Mouse (Mus musculus): ENCODE measurements around the gene Cryga. TPM values are rescaled to one million over a fixed set of nuclear protein-coding genes. Genes with fewer than 3 reads are reported as not detected.

The Cryga gene
- polyA plus RNA-seq, 1 experiment: not detected

DNA sequence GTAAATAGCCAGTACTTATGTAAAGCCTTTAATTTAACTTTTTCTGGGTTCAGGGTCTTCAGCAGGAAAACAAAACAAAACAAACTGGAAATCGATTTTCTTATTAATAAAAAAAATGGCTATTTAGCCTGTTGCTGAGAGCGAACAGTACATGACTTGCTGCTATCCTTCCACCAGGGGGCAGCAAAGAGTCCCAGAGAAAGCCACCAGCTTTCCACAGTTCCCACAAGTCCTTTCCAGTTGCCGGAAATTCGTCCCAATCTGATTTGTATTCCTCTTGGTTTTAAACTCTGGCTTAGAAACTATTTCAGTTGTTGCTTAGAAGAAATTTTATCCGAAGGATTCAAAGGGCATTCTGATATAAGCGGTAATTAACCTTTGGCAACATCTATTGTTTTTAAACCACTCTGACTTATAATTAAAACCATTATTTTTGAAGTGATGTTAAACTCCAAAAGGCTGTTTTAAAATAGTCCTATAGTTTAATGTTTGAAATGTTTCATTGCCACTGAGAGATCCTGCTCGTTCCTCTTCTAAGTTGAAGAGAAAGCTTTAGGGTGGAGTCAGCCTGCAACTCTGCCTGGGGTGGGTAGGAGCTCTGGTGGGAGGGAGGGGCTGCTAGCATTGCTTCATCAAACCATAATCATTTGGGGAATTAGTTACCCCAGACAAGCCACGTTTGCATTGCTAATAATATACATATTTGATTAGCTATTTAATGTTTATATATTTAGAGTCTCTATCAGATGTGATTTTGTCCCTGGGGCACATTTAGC, 9.0 kb upstream of the Cryga start:
- Histone ChIP-seq H3K4me3 (ENCODE audit: insufficient read depth, low read depth, low read length) (peak overlapping the region; percentile 8), H3K4me1 (ENCODE audit: control insufficient read depth, insufficient read depth, insufficient read length, low read length) (no peaks in the 10 kb centered on the region), H3K27ac (replicated peaks; ENCODE audit: low read depth, low read length) (peak overlapping the region; percentile 51)

DNA sequence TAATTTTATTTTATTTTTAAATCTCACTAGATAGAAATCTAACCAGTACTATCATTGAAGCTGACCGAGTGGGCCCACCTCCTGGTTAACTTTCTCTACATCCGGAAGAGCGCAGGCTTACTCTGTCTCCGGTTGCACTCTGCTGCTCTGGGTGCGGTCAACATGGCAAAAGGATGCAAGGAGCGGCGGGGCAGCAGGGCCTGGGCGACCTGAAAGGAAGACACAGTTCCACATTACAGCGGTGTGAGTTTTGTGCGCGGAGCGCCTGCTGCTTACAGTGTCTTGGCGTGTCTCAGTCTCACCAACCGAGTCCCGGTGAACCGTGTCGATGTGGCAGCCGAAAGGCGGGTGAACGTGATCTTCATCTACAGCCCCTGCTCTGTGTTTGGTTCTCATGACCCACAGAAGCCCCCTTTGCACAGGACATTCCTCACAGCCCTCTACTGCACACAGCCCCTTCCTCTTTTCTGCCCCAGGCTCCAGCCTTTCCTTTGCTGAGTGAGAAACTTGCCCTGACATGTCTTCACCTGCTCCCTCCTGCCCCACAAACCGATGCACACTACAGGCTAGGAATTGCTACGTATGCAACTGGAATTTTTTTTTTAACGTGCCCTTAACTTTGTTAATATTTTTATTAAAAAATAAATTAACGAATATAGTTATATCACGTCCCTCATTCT, 6.7 kb upstream of the Cryga start:
- Histone ChIP-seq H3K4me3 (ENCODE audit: insufficient read depth, low read depth, low read length) (no peak overlapping the region), H3K4me1 (ENCODE audit: control insufficient read depth, insufficient read depth, insufficient read length, low read length) (no peaks in the 10 kb centered on the region), H3K27ac (replicated peaks; ENCODE audit: low read depth, low read length) (no peak overlapping the region)

DNA sequence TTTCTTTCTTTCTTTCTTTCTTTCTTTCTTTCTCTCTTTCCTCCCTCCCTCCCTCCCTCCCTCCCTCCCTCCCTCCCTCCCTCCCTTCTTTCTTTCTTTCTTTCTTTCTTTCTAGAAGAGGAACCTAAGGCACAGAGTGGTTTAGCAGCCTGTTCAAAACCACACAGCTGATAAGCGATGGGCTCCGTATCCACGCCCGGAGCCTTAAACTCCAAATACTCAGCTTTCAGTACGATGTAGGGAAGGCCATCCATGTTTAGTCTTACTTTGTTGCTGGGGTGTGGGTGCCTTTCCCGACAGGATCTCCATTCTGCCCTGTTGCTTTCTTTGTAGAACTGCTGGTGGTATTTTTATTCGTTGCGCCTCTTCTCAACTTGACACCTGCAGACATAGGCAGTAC, 6.0 kb upstream of the Cryga start:
- Histone ChIP-seq H3K4me3 (ENCODE audit: insufficient read depth, low read depth, low read length) (no peak overlapping the region), H3K27ac (replicated peaks; ENCODE audit: low read depth, low read length) (no peak overlapping the region), H3K4me1 (ENCODE audit: control insufficient read depth, insufficient read depth, insufficient read length, low read length) (no peaks in the 10 kb centered on the region)

DNA sequence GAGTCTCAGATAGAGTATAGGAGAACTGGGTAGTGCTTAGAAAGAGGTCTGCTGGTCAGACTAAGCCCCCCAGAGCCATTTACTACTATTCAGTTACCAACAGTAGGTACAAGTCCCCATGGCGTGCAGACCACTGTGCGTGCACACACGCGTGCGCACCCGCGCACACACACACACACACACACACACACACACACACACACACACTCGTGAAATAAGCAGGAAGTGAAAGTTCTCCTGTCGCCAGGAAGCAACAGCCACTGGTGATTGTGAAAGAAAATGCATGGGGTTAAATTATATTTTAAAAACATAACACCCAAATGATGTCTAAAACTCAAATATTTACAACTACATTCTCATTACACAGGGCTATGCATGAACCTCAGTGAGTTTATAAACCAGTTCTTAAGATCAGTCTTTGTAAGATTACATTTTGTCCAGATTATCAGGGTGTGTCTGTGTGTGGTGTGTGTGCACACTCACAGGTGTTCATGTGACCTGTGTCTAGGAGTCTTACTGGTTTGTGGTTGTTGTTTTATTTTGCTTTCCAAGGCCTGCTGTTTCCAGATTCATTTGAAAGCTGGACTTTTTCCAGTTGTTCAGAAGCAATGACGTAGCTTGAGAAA, 4.6 kb upstream of the Cryga start:
- Histone ChIP-seq H3K27ac (replicated peaks; ENCODE audit: low read depth, low read length) (no peak overlapping the region), H3K4me3 (ENCODE audit: insufficient read depth, low read depth, low read length) (no peak overlapping the region), H3K4me1 (ENCODE audit: control insufficient read depth, insufficient read depth, insufficient read length, low read length) (no peaks in the 10 kb centered on the region)

DNA sequence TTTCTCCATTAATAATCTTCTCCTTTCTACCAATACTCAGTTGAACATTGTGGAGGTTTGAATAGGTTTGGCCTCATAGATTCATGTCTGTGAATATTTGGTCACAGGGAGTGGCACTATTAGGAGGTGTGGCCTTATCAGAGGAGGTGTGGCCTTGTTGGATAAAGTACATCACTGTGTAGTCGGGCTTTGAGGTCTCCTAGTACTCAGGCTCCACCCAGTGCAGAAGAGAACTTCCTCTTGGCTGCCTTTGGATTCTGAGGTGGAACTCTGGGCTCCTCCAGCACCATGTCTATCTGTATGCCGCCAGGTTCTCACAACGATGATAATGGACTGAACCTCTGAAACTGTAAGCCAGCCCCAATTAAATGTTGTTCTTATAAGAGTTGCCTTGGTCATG, 6.2 kb downstream of the Cryga start:
- Histone ChIP-seq H3K27ac (replicated peaks; ENCODE audit: low read depth, low read length) (no peak overlapping the region), H3K4me1 (ENCODE audit: control insufficient read depth, insufficient read depth, insufficient read length, low read length) (no peaks in the 10 kb centered on the region), H3K4me3 (ENCODE audit: insufficient read depth, low read depth, low read length) (no peak overlapping the region)

DNA sequence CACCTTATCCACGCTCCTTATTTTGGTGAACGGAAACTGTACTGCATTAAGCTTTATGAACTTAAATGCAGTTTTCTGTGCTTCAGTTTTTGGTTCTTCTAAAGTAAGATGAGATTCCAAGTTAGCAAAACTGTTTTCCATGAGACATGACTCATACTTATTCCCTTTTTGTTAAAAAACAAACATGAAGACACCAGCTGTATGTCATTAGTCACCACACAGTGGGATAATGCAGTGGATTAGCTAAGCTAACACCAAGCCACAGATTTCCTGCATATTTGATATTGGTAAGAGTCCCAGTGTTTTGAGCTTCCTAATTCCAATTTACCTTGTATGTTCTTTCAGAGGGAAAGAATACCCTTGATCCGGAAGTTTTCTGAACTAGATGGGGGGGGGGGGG, 11.6 kb downstream of the Cryga start:
- H3K27ac ChIP-seq (replicated peaks; ENCODE audit: low read depth, low read length): no peak overlapping the region
- no peaks in the 10 kb centered on the region for H3K4me1 ChIP-seq (ENCODE audit: control insufficient read depth, insufficient read depth, insufficient read length, low read length)
- H3K4me3 ChIP-seq (ENCODE audit: insufficient read depth, low read depth, low read length): no peak overlapping the region

DNA sequence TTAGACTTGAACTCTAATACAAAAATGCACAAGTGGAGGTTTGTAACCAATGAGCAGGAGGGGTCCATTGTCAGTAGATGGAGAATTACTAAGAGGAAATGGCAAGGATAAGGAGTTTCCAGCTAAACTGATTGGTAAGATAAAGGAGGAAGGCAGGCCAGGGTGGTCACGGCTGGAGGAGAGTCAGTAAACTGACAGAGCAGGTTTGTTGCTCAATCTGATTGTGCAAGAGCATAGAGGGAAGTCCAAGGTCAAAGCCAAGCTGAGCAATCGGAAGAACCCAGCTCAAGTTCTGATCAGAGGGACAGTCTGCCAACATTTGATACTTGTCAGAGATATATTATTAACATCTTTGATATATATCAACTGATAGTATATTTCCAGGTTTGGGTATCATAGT, 12.8 kb downstream of the Cryga start:
- H3K4me1 ChIP-seq (ENCODE audit: control insufficient read depth, insufficient read depth, insufficient read length, low read length): no peaks in the 10 kb centered on the region
- no peak overlapping the region for H3K27ac ChIP-seq (replicated peaks; ENCODE audit: low read depth, low read length)
- H3K4me3 ChIP-seq (ENCODE audit: insufficient read depth, low read depth, low read length): no peak overlapping the region

DNA sequence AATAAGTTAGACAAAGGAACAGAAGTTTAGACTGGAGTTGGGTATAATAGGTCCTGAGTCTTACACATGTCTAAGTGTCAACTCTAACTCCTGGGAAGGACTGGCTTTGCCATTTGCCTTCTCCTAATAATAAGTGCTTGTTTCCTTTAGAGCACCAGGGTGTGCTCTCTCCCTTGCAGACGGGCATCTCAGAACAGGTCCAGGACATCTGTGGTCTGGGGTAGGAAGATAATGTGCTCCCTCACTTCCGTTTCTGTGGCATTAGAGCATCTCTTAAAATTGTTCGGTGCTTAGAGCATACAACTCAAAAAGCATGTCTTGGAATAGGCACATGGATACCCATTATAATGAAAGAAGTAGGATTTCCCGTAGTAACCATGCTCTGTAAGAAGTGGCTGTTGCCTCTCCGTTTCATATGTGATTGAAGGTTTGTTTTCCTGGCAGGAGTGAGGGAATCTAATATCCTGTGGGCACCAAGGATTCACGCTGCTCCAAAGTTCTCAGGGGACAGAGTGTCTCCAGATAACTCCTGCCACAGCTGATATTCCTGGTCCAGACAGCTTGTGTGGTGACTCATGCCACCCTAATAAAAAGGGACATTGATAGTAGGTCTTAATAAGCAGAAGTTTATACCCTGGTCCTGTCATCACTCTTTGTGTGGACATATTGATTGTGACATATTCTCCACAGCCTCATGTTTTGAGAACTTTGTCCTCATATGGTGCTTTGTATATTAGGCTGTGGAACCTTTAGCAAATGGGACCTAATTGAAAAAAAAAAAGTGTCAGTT, 14.4 kb downstream of the Cryga start:
- H3K4me1 ChIP-seq (ENCODE audit: control insufficient read depth, insufficient read depth, insufficient read length, low read length): no peaks in the 10 kb centered on the region
- H3K4me3 ChIP-seq (ENCODE audit: insufficient read depth, low read depth, low read length): no peak overlapping the region
- no peak overlapping the region for H3K27ac ChIP-seq (replicated peaks; ENCODE audit: low read depth, low read length)

DNA sequence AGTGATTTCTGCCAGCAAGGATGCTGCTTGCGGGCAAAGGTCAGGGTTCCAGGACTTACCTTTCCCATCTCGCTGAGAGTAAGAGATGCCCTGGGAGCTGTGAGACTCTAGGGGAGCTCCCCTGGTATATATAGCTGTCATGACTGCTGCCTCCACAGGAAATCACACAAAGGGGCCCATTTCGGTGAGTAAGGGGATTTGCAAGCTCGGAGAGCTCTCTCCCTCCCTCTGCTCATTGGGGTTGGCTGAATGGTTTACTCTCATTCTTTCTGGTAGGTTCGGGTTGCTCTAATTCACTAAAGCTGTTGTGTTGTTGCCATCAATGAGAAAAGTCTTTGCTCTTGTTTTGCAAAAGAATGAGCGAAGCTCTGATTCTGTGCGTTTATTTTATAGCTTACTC, 21.0 kb downstream of the Cryga start, which contains the start of gene Crygb:
Crygb (minus strand) TSS at position 101 of the 400 bp plus-strand sequence.
- H3K4me3 ChIP-seq (ENCODE audit: insufficient read depth, low read depth, low read length): no peak within 1 kb of the TSS
- H3K27ac ChIP-seq (replicated peaks; ENCODE audit: low read depth, low read length): no peak within 1 kb of the TSS
- H3K4me1 ChIP-seq (ENCODE audit: control insufficient read depth, insufficient read depth, insufficient read length, low read length): no peaks in the 10 kb centered on the region

DNA sequence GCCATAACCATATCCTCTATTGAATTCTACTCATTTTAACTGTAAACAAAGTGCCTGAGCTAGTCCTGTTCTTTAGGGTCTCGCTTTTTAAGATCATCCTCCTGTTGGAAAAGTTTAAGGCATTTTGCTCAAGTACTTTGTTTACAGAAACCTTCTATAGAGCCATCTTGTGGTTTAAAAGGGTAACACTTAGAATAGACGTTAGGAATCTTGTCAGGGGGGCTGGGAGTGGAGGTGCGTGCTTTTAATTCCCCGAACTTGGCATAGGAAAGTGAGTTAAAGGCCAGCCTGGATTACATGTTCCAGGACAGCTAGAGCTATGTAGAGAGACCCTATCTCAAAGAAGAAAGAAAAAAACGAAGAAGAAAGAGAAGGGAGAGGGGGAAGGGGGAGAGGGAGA, 27.6 kb downstream of the Cryga start:
- H3K4me3 ChIP-seq (ENCODE audit: insufficient read depth, low read depth, low read length): no peak overlapping the region

DNA sequence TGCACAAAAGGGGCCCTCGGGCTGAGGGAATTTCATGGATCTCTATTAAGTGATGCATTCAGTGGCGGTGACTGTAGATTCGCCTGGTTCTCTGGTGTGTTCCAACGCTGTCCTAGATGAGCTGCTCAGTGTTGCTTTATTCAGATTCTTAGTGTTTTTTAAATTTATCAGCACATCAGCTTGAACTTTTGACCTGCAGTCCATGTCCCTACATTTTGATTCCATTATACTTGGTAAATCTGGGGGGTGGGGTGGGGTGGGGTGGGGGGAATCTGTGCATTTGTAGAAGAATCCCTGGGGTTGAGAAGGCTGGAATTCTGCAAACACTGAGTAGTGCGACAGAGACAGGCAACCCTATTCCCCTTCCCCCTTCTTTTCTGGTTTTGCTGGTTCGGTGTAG, 29.6 kb downstream of the Cryga start, which contains the start of gene Crygc:
Crygc (minus strand) TSS at position 101 of the 400 bp plus-strand sequence.
- Histone ChIP-seq H3K4me3 (ENCODE audit: insufficient read depth, low read depth, low read length) (no peak within 1 kb of the TSS), H3K4me1 (ENCODE audit: control insufficient read depth, insufficient read depth, insufficient read length, low read length) (no peaks in the 10 kb centered on the region), H3K27ac (replicated peaks; ENCODE audit: low read depth, low read length) (no peak within 1 kb of the TSS)

More for the DNA sequence above, 27.6 kb downstream of the Cryga start:
- H3K27ac ChIP-seq (replicated peaks; ENCODE audit: low read depth, low read length): no peak overlapping the region
- no peaks in the 10 kb centered on the region for H3K4me1 ChIP-seq (ENCODE audit: control insufficient read depth, insufficient read depth, insufficient read length, low read length)

DNA sequence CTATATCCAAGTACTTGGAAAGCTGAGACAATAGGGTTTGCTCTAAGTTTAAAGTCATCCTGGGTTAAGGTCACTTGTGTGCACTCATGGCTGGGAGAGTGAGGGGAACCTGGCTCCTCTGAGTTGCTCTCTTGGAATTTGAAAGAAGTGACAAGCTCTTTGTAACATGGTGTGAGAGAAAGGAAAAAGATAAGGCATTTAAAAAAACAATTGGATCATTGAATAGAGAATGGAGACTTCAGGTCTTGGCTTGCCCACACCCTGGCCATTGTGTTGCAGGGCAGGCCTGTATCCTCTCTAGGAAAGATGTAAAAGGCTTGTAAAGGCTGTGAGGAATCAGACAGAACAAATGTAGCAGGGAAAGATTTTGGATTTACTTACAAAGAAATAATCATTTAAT, 35.3 kb downstream of the Cryga start:
- no peak overlapping the region for H3K27ac ChIP-seq (replicated peaks; ENCODE audit: low read depth, low read length)
- H3K4me1 ChIP-seq (ENCODE audit: control insufficient read depth, insufficient read depth, insufficient read length, low read length): no peaks in the 10 kb centered on the region
- no peak overlapping the region for H3K4me3 ChIP-seq (ENCODE audit: insufficient read depth, low read depth, low read length)

DNA sequence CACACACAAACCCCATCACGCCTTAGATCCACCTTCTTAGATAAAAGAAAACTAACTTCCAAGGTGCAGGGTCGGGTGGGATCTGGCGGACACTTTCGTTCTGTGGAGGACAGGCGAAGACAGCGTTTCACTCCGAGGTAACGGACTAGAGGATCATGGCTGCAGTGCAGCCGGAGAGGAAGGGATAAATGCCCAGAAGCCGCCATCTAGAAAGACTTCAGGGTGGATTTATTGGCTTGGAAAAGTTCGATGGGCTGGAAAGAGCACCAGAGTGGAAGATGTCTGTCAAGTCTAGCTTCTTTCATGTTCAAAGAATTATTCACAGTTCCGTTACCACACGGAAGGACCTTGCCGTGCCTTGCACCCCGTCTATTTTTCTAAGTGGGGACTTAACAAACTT, 39.0 kb downstream of the Cryga start:
- H3K27ac ChIP-seq (replicated peaks; ENCODE audit: low read depth, low read length): no peak overlapping the region; the same call in 1 of the 2 replicates
- peak overlapping the region; percentile 35; the same call in 1 of the 2 replicates for H3K4me3 ChIP-seq (ENCODE audit: insufficient read depth, low read depth, low read length)
- no peaks in the 10 kb centered on the region for H3K4me1 ChIP-seq (ENCODE audit: control insufficient read depth, insufficient read depth, insufficient read length, low read length)

DNA sequence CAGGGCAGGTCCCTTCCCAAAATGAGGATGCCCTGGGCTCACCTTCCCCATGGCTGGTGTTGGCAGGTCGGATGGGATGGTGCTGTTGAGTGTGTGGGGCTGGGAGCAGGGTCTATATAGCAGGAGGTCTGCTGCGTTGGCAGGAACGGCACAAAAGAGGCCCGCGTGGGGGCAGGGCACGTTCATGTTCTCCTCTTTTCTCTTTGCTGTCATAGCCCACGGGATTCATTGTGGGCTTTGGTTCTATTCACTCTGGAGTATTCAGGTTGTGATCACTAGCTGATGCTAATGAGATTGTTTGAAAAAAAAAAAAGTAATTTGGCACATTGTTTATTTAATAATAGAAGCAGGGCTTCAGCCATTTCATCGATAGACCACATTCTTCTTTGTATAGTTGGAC, 39.8 kb downstream of the Cryga start, which contains the start of gene Crygd:
Crygd (minus strand) TSS at position 101 of the 400 bp plus-strand sequence.
- H3K4me3 ChIP-seq (ENCODE audit: insufficient read depth, low read depth, low read length): peak within 1 kb of the TSS; percentile 35; the same call in 1 of the 2 replicates
- no peak within 1 kb of the TSS; the same call in 1 of the 2 replicates for H3K27ac ChIP-seq (replicated peaks; ENCODE audit: low read depth, low read length)
- no peaks in the 10 kb centered on the region for H3K4me1 ChIP-seq (ENCODE audit: control insufficient read depth, insufficient read depth, insufficient read length, low read length)

DNA sequence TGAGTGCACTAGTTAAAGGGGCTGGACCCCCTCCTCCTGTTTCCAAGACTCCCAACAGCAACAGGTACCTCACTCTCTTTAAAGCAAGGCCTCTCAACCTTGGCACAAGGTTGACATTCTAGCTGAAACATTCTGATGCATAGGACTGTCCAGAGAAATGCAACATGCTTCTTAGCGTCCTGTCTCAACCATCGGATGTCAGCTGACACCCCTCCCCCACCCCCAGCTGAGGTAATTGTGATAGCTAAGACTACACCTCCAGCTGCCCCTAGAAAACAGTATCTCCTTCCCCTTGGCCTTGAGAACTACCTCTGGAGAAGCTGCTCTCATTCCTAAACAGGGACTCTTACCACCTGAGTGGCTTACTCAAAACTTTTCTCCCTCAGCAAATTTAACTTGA, 51.0 kb downstream of the Cryga start:
- no peak overlapping the region for H3K27ac ChIP-seq (replicated peaks; ENCODE audit: low read depth, low read length)

More for the DNA sequence above, 51.0 kb downstream of the Cryga start:
- Histone ChIP-seq H3K4me3 (ENCODE audit: insufficient read depth, low read depth, low read length) (no peak overlapping the region), H3K4me1 (ENCODE audit: control insufficient read depth, insufficient read depth, insufficient read length, low read length) (no peaks in the 10 kb centered on the region)

Data from brown adipose tissue, adult 24 weeks (tissue).